Mouse (Mus musculus) heart, embryonic 11.5 days (tissue): ENCODE data around the gene Git2. TPM values are rescaled to one million over a fixed set of nuclear protein-coding genes. Genes with fewer than 3 reads are reported as not detected.

ENCODE experiments used
- ATAC-seq: fragments of 200-750 bp; cut with Nextera tagmentation; replicated peaks from 2 replicates; pipeline ENCODE4 v1.8.0; 2017; ENCODE audit warnings: moderate library complexity; ENCODE audit not compliant: insufficient number of reproducible peaks, low FRiP score, low TSS enrichment
- H3K27ac ChIP-seq: fragments of 300-500 bp; sonication (generic); 2 replicates; pipeline ENCODE4 v1.5.1; 2014; ENCODE audit warnings: mild to moderate bottlenecking, low read depth, low read length
- H3K27me3 ChIP-seq: fragments of 300-500 bp; sonication (generic); 2 replicates; pipeline ENCODE4 v1.6.1; 2014; ENCODE audit warnings: mild to moderate bottlenecking, low read length, mixed read lengths; ENCODE audit not compliant: control insufficient read depth, insufficient read depth
- H3K36me3 ChIP-seq: fragments of 300-500 bp; sonication (generic); 2 replicates; pipeline ENCODE4 v1.6.1; 2014; ENCODE audit warnings: mild to moderate bottlenecking, low read length, moderate library complexity, mixed read lengths; ENCODE audit not compliant: control insufficient read depth, insufficient read depth
- H3K4me1 ChIP-seq: fragments of 300-500 bp; sonication (generic); 2 replicates; pipeline ENCODE4 v1.6.1; 2014; ENCODE audit warnings: low read length; ENCODE audit not compliant: control insufficient read depth, insufficient read depth
- H3K4me2 ChIP-seq: fragments of 300-500 bp; sonication (generic); 2 replicates; pipeline ENCODE4 v1.6.1; 2014; ENCODE audit warnings: mild to moderate bottlenecking, moderate library complexity
- H3K4me3 ChIP-seq: fragments of 300-500 bp; sonication (generic); 2 replicates; pipeline ENCODE4 v1.5.1; 2014; ENCODE audit warnings: low read depth, low read length
- H3K9ac ChIP-seq: fragments of 300-500 bp; sonication (generic); 2 replicates; pipeline ENCODE4 v1.6.1; 2014; ENCODE audit warnings: mild to moderate bottlenecking, low read depth, low read length, moderate library complexity
- H3K9me3 ChIP-seq: fragments of 300-500 bp; sonication (generic); replicated peaks from 2 replicates; pipeline ENCODE4 v1.6.1; 2016; ENCODE audit warnings: low read length; ENCODE audit not compliant: control insufficient read depth
- WGBS: fragments of 180-500 bp; shearing (Covaris S2); extraction: QIAGEN DNeasy Blood & Tissue Kit; methylation state at CpG from one replicate; pipeline ENCODE4 v1.1.7; 2014; ENCODE audit not compliant: insufficient replicate concordance; 5-methylcytosine and 5-hydroxymethylcytosine counted together
- polyA plus RNA-seq: library from polyadenylated mRNA; unstranded; fragments of >200 nt; fragmentation: Nextera tagmentation; extraction: Ambion mirVana; gene quantifications from 2 replicates; pipeline ENCODE4 v1.2.1, GENCODE M21; 2014

Gene Git2
- polyA plus RNA-seq, 1 experiment from 2014 or later = 30.6 TPM

DNA sequence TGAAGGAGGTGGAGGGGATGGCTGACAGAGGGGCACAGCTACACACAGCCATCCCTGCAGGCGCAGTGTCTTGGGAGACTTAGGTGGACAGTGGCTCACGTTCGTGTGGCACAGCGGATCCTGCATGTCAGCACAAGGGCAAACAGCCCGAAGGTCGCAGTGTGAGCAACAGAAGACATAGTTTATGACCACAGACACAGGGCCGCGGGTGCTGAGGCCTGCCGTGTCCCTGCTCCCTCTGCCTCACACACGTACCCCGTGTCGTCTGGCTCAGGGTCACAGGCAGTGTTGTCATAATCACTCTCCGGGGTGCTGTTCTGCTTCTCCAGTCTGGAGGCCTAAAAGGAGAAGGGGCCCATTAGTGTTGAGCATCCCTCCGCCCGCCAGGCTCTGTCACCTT lies 41.7 kb downstream of the Git2 start:
- Histone ChIP-seq H3K27me3 (no peaks in the 10 kb centered on the region), H3K4me2 (no peak overlapping the region), H3K4me3 (no peak overlapping the region), H3K9ac (no peak overlapping the region), H3K4me1 (no peaks in the 10 kb centered on the region), H3K27ac (no peak overlapping the region), H3K36me3 (peaks cover 29% of the 10 kb centered on the region), H3K9me3 (no peaks in the 10 kb centered on the region)
- WGBS = 96% methylated on average over 15 of the region's 15 CpGs
- no peak for ATAC-seq

DNA sequence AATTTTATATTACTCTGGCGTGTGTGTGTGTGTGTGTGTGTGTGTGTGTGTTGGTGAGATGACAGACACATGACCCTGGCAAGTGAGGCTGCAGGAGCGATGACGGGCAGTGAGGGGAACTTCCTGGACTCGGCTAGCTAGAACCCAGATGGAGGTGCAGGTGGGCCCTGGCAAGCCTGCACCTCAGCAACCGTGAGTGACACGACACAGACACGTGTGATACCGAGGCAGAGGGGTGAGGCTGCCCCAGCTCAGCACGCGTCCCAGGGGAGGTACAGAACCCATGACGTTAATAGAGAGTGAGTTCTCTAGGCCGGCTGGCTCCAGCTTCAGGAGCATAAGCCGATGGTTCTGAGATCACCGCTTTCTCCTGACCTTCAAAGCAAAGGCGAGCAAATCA lies 43.3 kb downstream of the Git2 start:
- no peak overlapping the region for H3K27ac ChIP-seq
- 88% methylated on average over 15 of the region's 15 CpGs for WGBS
- H3K9ac ChIP-seq = no peak overlapping the region
- no peaks in the 10 kb centered on the region for H3K4me1 ChIP-seq
- H3K4me2 ChIP-seq = no peak overlapping the region
- H3K9me3 ChIP-seq = no peaks in the 10 kb centered on the region
- peaks cover 23% of the 10 kb centered on the region for H3K36me3 ChIP-seq
- no peaks in the 10 kb centered on the region for H3K27me3 ChIP-seq
- no peak overlapping the region for H3K4me3 ChIP-seq
- ATAC-seq = no peak

DNA sequence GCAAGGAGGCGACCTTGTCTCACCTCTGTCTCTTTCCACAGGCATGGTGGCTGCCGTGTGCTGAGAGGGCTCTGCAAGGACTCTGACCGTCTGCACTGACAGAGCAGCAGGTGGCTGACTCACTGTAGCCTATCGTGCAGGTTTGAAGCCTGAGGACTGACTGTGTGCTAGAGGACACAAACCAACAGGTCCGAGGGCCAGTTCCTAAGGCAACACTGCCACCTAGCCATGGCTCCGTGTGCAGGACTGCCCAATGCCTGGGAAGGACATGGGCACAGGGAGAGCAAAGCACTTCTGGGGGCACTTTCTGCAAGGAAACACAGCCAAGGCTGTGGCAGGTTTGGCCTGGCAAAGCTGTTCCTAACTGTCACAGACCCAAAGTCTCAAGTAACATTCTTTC lies 43.8 kb downstream of the Git2 start:
- WGBS = 57% methylated on average over 6 of the region's 6 CpGs
- no peaks in the 10 kb centered on the region for H3K9me3 ChIP-seq
- H3K36me3 ChIP-seq = peaks cover 23% of the 10 kb centered on the region
- no peak overlapping the region for H3K9ac ChIP-seq
- H3K27ac ChIP-seq = no peak overlapping the region
- no peak overlapping the region for H3K4me2 ChIP-seq
- H3K27me3 ChIP-seq = no peaks in the 10 kb centered on the region
- ATAC-seq = no peak
- no peak overlapping the region for H3K4me3 ChIP-seq
- no peaks in the 10 kb centered on the region for H3K4me1 ChIP-seq

DNA sequence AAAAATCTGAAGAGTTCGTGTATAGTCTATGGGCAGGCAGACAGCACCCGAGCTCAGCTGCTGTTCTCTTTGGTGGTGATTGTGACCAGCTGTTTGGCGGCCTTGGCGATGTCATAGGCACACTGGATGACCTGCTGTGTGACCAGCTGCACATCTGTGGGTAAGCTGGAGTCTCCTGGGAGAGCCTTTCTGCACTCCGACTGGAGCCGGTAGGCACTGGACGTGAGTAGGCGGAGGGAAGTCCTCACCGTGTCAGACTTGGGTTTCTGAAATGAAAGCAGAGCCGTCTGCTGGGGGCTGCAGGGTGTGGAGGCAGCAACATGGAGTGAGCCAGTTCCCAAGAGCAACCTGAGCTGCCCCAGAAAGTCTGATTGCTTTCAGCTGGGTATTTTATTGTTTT lies 45.2 kb downstream of the Git2 start:
- Histone ChIP-seq H3K9me3 (no peaks in the 10 kb centered on the region), H3K36me3 (peaks cover 23% of the 10 kb centered on the region), H3K4me3 (no peak overlapping the region), H3K27ac (no peak overlapping the region), H3K4me2 (no peak overlapping the region), H3K9ac (no peak overlapping the region), H3K4me1 (no peaks in the 10 kb centered on the region), H3K27me3 (no peaks in the 10 kb centered on the region)
- ATAC-seq = no peak
- 77% methylated on average over 10 of the region's 10 CpGs for WGBS

DNA sequence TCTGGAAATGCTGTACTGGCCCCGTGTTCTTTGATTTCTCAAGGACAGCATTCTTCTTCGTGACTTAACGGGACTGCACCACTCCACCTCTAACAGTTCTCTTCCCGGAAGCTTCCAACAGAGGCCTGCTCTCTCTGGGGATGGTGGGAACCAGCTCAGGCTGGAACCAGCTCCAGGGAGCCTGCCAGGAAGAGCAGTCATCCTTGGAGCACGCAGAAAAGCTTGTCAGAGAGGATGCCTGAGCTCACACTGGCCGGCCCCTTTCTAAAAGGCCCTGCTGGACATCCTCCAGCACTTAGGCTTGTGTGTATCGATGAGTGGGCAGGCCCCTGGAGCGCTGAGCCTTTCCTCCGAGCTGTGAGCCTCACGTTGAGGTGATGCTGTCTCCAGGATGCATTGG lies 47.2 kb downstream of the Git2 start:
- H3K27me3 ChIP-seq = no peaks in the 10 kb centered on the region
- ATAC-seq = no peak
- H3K9ac ChIP-seq = no peak overlapping the region
- 88% methylated on average over 10 of the region's 10 CpGs for WGBS
- no peaks in the 10 kb centered on the region for H3K4me1 ChIP-seq
- peaks cover 2% of the 10 kb centered on the region; the same call in 1 of the 2 replicates for H3K9me3 ChIP-seq
- no peak overlapping the region for H3K4me3 ChIP-seq
- no peak overlapping the region for H3K27ac ChIP-seq
- H3K4me2 ChIP-seq = no peak overlapping the region
- H3K36me3 ChIP-seq = peaks cover 17% of the 10 kb centered on the region

DNA sequence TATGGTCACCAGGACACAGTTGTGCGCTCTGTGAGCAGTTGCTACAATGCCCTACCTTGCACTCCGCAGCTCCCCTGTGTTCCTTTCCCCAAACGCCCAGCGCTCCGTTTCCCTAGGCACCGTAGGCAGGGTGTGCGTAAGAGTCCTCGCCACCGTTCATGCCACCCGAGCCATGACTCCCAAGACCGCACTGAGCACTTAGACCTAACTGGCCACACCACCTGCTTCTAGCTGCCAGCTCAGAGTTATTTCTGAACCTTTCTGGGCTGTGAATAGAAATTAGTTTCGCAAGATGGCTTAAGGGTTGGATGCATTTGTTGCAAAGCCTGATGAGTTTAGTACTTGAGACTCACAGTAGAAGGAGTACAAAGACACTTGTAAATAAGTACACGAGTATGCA lies 52.5 kb downstream of the Git2 start:
- no peaks in the 10 kb centered on the region for H3K4me1 ChIP-seq
- H3K9me3 ChIP-seq = peaks cover 2% of the 10 kb centered on the region; the same call in 1 of the 2 replicates
- no peak for ATAC-seq
- no peak overlapping the region for H3K4me3 ChIP-seq
- H3K9ac ChIP-seq = no peak overlapping the region
- H3K27me3 ChIP-seq = no peaks in the 10 kb centered on the region
- 93% methylated on average over 13 of the region's 13 CpGs for WGBS
- peaks cover 34% of the 10 kb centered on the region for H3K36me3 ChIP-seq
- no peak overlapping the region for H3K27ac ChIP-seq
- H3K4me2 ChIP-seq = no peak overlapping the region

DNA sequence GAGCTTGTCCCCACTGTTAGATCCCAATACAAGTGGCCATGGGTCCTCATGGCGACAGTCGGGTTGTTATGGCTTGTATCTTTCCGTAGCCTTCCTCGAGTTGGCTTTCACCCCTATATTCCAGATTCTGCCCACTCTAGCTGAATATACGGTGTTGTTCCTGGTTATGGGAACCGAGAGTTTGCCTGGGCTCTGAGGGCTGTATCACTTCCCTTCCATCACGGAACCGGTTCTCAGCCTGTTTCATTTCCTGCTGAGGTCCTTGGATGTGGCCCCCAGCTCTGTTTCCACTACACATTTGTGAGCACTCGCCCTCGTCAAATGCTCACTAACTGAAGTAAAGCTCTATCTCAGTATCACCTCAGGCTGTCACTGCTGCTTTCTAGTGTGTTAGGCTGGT lies 53.3 kb downstream of the Git2 start:
- peaks cover 2% of the 10 kb centered on the region; the same call in 1 of the 2 replicates for H3K9me3 ChIP-seq
- H3K4me2 ChIP-seq = no peak overlapping the region
- ATAC-seq = no peak
- no peak overlapping the region for H3K27ac ChIP-seq
- WGBS = 87% methylated on average over 10 of the region's 10 CpGs
- no peak overlapping the region for H3K4me3 ChIP-seq
- H3K36me3 ChIP-seq = peaks cover 37% of the 10 kb centered on the region
- H3K9ac ChIP-seq = no peak overlapping the region
- H3K4me1 ChIP-seq = no peaks in the 10 kb centered on the region
- H3K27me3 ChIP-seq = no peaks in the 10 kb centered on the region

DNA sequence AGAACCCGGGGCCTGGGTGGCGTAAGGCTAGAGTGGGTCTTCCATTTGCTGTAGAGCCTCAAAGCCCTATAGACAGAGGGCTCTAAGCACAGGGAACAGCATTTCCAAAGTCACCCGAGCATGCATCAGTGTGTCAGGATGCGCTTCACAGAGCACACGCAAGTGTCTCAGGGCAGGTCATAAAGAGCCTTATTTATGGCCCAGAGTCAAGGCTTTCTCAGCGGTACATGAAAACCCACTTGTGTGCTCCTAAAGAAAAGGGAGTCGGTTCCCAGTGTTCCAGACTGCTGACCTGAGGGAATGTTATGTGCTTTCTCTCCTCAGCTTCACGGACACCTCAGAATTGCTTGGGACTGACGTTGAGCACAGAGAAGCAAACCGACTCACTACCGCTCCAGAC lies 54.5 kb downstream of the Git2 start:
- Histone ChIP-seq H3K27me3 (no peaks in the 10 kb centered on the region), H3K9ac (no peak overlapping the region), H3K9me3 (peaks cover 2% of the 10 kb centered on the region; the same call in 1 of the 2 replicates), H3K27ac (no peak overlapping the region), H3K4me2 (no peak overlapping the region), H3K36me3 (peaks cover 42% of the 10 kb centered on the region), H3K4me1 (no peaks in the 10 kb centered on the region), H3K4me3 (no peak overlapping the region)
- 94% methylated on average over 11 of the region's 11 CpGs for WGBS
- ATAC-seq = no peak

DNA sequence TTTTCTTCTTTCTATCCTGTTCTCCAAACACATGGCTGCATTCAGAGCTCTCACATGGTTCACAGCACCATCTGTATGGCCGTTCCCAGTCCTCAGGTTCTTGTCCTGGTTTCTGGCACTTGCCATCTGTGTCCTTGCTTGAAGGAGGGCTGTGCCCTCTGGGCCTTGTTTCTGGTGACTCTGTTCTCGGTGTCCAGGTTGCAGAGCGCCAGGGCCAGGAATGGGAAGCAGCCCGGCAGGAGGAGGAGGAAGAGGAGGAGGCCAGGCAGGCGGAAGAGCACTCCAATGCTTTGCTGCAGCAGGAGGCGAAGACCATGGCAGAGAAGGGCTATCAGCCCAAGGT lies 55.4 kb downstream of the Git2 start:
- Histone ChIP-seq H3K4me1 (no peaks in the 10 kb centered on the region), H3K9ac (no peak overlapping the region), H3K36me3 (peaks cover 47% of the 10 kb centered on the region), H3K9me3 (peaks cover 2% of the 10 kb centered on the region; the same call in 1 of the 2 replicates), H3K4me3 (no peak overlapping the region), H3K4me2 (no peak overlapping the region), H3K27ac (no peak overlapping the region), H3K27me3 (no peaks in the 10 kb centered on the region)
- WGBS = 96% methylated on average over 6 of the region's 6 CpGs
- ATAC-seq = no peak
